Mouse (Mus musculus) liver, embryonic 14.5 days (tissue): ENCODE measurements at regions not wholly inside any gene's neighbourhood (a gene's known extent, or its start where the extent isn't known, plus 50 kb on each side); places are given as distances from the start of the nearest gene placed in this dataset.

Experiments
- ATAC-seq: fragments of 200-750 bp; cut with Nextera tagmentation; 2 replicates; pipeline ENCODE4 v1.8.0; 2017; ENCODE audit warnings: moderate number of reproducible peaks, mild to moderate bottlenecking, moderate library complexity; ENCODE audit not compliant: insufficient read depth
- DNase-seq, 3 experiments: peaks; one replicate each; pipeline ENCODE4 v3.0.0-alpha.2; 2012 to 2013; ENCODE audit warnings: low read depth in 3 of 3, low spot score in 3 of 3
- H3K27ac ChIP-seq: fragments of 300-500 bp; sonication (generic); 2 replicates; pipeline ENCODE4 v1.5.1; 2014; ENCODE audit warnings: moderate library complexity, mild to moderate bottlenecking, control low read depth, inconsistent platforms
- H3K27me3 ChIP-seq: fragments of 300-500 bp; sonication (generic); 2 replicates; pipeline ENCODE4 v1.6.1; 2014; ENCODE audit warnings: mild to moderate bottlenecking, low read length, moderate library complexity; ENCODE audit not compliant: control insufficient read depth, insufficient read depth
- H3K36me3 ChIP-seq: fragments of 300-500 bp; sonication (generic); replicated peaks from 2 replicates; pipeline ENCODE4 v1.6.1; 2014; ENCODE audit warnings: low read depth; ENCODE audit not compliant: control insufficient read depth, insufficient read depth
- H3K4me1 ChIP-seq, 2 experiments: fragments of 200-500 bp in 1 of 2; fragments of 300-500 bp in 1 of 2; sonication (generic) in 1 of 2; replicated peaks; 2 replicates each; pipeline ENCODE4 v1.6.1; 2012 to 2014; ENCODE audit warnings: antibody characterized with exemption in 1 of 2, inconsistent platforms in 1 of 2, low read length in 1 of 2; ENCODE audit not compliant: control insufficient read depth in 2 of 2, insufficient read depth in 2 of 2
- H3K4me2 ChIP-seq: fragments of 300-500 bp; sonication (generic); 2 replicates; pipeline ENCODE4 v1.6.1; 2014; ENCODE audit warnings: low read depth, mild to moderate bottlenecking, control low read depth, moderate library complexity
- H3K4me3 ChIP-seq, 2 experiments: fragments of 200-500 bp in 1 of 2; fragments of 300-500 bp in 1 of 2; sonication (generic) in 1 of 2; 2 replicates each; pipeline ENCODE4 v1.5.1; 2012 to 2014; ENCODE audit warnings: low read depth in 2 of 2, low read length in 2 of 2, mild to moderate bottlenecking in 2 of 2, control low read depth in 1 of 2, inconsistent platforms in 1 of 2, moderate library complexity in 1 of 2; ENCODE audit not compliant: insufficient read depth in 1 of 2
- H3K9ac ChIP-seq: fragments of 300-500 bp; sonication (generic); replicated peaks from 2 replicates; pipeline ENCODE4 v1.6.1; 2014; ENCODE audit warnings: mild to moderate bottlenecking, control low read depth, moderate library complexity
- H3K9me3 ChIP-seq: fragments of 300-500 bp; sonication (generic); 2 replicates; pipeline ENCODE4 v1.6.1; 2016; ENCODE audit warnings: low read length, mixed read lengths; ENCODE audit not compliant: control insufficient read depth
- CTCF ChIP-seq: IDR thresholded peaks from 2 replicates; pipeline ENCODE4 v1.5.1; 2016; ENCODE audit warnings: antibody characterized with exemption, low read depth, control low read depth
- EP300 ChIP-seq: IDR thresholded peaks from 2 replicates; pipeline ENCODE4 v1.6.1; 2016; ENCODE audit warnings: antibody characterized with exemption, low read depth
- WGBS: fragments of 180-500 bp; shearing (Covaris S2); extraction: QIAGEN DNeasy Blood & Tissue Kit; methylation state at CpG from one replicate; pipeline ENCODE4 v1.1.7; 2014; ENCODE audit not compliant: insufficient replicate concordance; 5-methylcytosine and 5-hydroxymethylcytosine counted together

DNA sequence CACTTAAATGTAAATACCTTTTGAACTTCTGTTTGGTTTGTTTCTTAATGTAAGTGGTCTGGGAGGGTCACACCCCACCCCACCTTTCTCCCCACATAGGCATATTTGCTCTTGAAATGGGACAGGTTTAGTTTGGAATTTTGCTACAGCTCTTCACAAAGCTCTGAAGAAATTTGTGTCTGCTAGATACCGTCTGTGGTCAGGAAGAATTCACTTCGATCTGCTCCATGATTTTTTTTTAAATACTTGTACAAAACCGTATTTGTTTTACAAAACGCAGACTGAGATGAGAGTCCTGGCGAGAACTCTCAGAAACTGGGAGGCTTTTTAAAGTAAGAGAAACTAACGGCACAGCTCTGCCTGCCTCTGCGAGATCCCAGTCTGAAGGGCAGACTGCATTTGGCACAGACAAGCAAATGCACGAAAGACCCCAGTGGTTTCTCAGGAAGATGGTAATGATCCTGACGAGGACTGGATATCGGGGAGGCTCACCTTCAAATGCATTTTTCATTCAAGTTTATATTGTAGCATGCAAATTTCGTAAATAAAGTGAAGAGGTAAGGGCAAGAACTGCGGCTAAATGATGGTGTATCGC is 423.5 kb upstream of the Tbc1d2b start:
- H3K27ac ChIP-seq, result no peak overlapping the region
- no peaks in the 10 kb centered on the region for H3K9me3 ChIP-seq
- TF ChIP-seq CTCF (no peak), EP300 (no peak)
- no peaks in the 10 kb centered on the region for H3K36me3 ChIP-seq
- H3K9ac ChIP-seq, result no peak overlapping the region
- no peak overlapping the region for H3K4me2 ChIP-seq
- DNase-seq (no peak), ATAC-seq (no peak)
- no peaks in the 10 kb centered on the region for H3K27me3 ChIP-seq
- H3K4me3 ChIP-seq, result no peak overlapping the region
- no peaks in the 10 kb centered on the region for H3K4me1 ChIP-seq
- 57% methylated on average over 13 of the region's 13 CpGs for WGBS

DNA sequence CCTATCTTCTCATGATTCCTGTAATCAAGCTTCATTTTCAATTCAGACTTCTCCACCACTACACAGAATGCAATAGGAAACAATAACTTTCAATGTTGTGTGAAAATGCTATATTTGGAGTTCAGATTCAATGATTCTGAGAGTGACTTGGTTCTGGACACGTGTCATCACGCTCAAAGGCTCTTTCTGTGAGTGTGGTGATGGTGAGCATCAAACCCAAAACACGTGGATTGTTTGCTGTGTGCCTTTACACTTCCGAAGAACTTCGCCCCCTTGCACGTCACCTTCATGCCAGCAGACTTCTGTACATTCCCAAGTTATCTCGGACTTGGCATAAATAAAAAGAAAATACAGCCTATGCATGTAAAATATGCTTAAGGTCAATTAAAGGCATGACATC is 425.1 kb upstream of the Tbc1d2b start:
- Histone ChIP-seq H3K27ac (no peak overlapping the region), H3K4me1 (no peaks in the 10 kb centered on the region), H3K27me3 (no peaks in the 10 kb centered on the region), H3K9ac (no peak overlapping the region), H3K4me2 (no peak overlapping the region), H3K9me3 (no peaks in the 10 kb centered on the region), H3K4me3 (no peak overlapping the region), H3K36me3 (no peaks in the 10 kb centered on the region)
- no peak for ATAC-seq
- WGBS, result 51% methylated on average over 7 of the region's 7 CpGs
- DNase-seq, result no peak
- TF ChIP-seq CTCF (no peak), EP300 (no peak)

DNA sequence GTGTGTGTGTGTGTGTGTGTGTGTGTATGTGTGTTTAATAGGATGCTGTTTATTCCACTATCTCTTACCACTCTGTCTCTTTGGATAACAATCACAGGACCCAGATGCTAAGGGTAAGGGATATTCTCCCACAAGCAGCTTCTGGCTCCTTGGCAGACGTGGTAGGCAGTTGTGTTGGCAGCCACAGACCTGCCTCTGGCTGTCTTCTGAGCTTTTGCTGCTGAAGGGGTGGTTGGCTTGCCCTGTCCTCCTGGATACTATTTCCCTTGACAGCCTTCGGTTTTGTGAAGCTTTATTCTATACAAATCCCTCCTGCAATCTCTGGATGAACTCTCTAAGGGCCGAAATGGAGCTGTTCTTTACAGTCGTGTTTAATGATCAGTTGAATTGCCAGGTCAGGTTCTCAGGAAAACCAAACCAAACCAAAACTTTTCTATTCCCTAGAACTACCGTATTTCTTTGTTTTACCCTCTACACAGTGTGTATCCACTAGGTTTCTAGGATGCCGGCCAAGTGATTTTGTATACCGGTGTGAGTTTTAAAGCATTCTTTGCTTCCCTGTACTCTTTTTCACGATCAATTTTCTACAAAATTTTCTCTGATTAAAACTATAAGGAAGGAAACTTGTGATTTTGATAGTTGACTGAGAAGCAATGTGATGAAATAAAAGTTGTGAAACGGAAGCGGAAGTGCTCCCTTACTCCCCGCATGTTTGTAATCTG is 426.8 kb upstream of the Tbc1d2b start:
- no peak for ATAC-seq

DNA sequence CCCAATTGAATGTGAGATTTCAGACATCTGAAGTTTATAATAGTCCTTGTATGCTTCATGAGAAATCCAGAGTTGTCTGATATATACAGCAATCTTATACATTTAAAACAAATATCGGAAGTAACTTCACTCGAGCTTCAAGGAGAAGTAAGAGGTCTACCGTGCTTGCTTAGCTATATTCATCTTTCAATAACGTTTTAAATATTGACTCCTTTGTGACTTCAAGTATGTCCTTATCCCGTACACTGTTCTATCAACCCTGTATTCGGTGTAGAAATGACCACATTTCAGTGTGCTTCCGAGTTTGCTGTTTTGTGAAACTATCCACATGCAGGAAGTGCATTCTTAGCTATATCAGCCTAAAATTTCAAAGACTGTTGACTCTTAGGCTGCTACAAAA is 427.8 kb upstream of the Tbc1d2b start:
- Histone ChIP-seq H3K36me3 (no peaks in the 10 kb centered on the region), H3K27ac (no peak overlapping the region), H3K9me3 (no peaks in the 10 kb centered on the region), H3K9ac (no peak overlapping the region), H3K27me3 (no peaks in the 10 kb centered on the region), H3K4me1 (no peaks in the 10 kb centered on the region), H3K4me3 (no peak overlapping the region), H3K4me2 (no peak overlapping the region)
- WGBS, result 43% methylated on average over 7 of the region's 7 CpGs
- no peak for ATAC-seq
- no peak for DNase-seq
- TF ChIP-seq EP300, result no peak

More for the DNA sequence above, 426.8 kb upstream of the Tbc1d2b start:
- H3K27me3 ChIP-seq, result no peaks in the 10 kb centered on the region
- H3K27ac ChIP-seq, result no peak overlapping the region
- H3K36me3 ChIP-seq, result no peaks in the 10 kb centered on the region
- no peak overlapping the region for H3K9ac ChIP-seq
- 53% methylated on average over 11 of the region's 11 CpGs for WGBS
- no peak for TF ChIP-seq CTCF
- TF ChIP-seq EP300, result no peak
- no peak overlapping the region for H3K4me3 ChIP-seq
- no peaks in the 10 kb centered on the region for H3K4me1 ChIP-seq
- no peak for DNase-seq
- no peaks in the 10 kb centered on the region for H3K9me3 ChIP-seq
- H3K4me2 ChIP-seq, result no peak overlapping the region

DNA sequence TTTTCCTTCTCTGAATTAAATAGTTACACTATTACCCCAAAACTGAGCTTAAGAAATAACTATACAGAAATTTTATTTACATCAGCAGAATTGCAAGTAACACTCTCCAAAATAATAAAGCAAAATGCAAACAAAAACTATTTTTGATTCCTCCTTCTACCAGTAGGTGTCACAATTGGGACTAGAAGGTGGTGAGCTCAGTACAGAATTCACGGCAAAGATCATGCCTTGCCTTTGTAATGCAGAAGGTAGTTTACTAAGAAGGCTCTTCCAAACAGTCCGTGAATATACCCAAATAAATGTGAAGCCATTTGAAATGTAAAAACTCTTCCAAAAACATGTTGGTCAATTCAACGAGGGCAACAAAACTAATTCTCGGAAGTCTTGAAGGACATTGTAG is 428.5 kb upstream of the Tbc1d2b start:
- 30% methylated on average over 4 of the region's 4 CpGs for WGBS
- Histone ChIP-seq H3K27ac (no peak overlapping the region), H3K4me1 (no peaks in the 10 kb centered on the region), H3K9me3 (no peaks in the 10 kb centered on the region), H3K9ac (no peak overlapping the region), H3K4me2 (no peak overlapping the region), H3K27me3 (no peaks in the 10 kb centered on the region), H3K36me3 (no peaks in the 10 kb centered on the region), H3K4me3 (no peak overlapping the region)
- TF ChIP-seq EP300 (no peak), CTCF (peak; percentile 37; the same call in 1 of the 2 replicates)
- DNase-seq, result peak in 1 of 3 experiments; percentile 2
- ATAC-seq, result no peak
